Mouse (Mus musculus): Measurements from ENCODE around the gene Nckipsd. TPM values are rescaled to one million over a fixed set of nuclear protein-coding genes. Genes with fewer than 3 reads are reported as not detected.

The Nckipsd gene
- polyA plus RNA-seq, 1 experiment = 3.9 TPM

- Histone ChIP-seq H3K27ac (replicated peaks; ENCODE audit: low read depth, low read length) (no peak overlapping the region), H3K4me1 (ENCODE audit: control insufficient read depth, insufficient read depth, insufficient read length, low read length) (no peaks in the 10 kb centered on the region), H3K4me3 (ENCODE audit: insufficient read depth, low read depth, low read length) (no peak overlapping the region)
Observed at GRCm38 (mm10) chr9:108819495-108819894, 11.3 kb downstream of the Nckipsd start.

GRCm38 (mm10) chr9:108820077-108820476 lies 11.9 kb downstream of the Nckipsd start:
- H3K27ac ChIP-seq (replicated peaks; ENCODE audit: low read depth, low read length) = no peak overlapping the region
- no peak overlapping the region for H3K4me3 ChIP-seq (ENCODE audit: insufficient read depth, low read depth, low read length)
- H3K4me1 ChIP-seq (ENCODE audit: control insufficient read depth, insufficient read depth, insufficient read length, low read length) = no peaks in the 10 kb centered on the region

GRCm38 (mm10) chr9:108824144-108824685 lies 16.0 kb downstream of the Nckipsd start:
- Histone ChIP-seq H3K4me3 (ENCODE audit: insufficient read depth, low read depth, low read length) (no peak overlapping the region), H3K27ac (replicated peaks; ENCODE audit: low read depth, low read length) (no peak overlapping the region), H3K4me1 (ENCODE audit: control insufficient read depth, insufficient read depth, insufficient read length, low read length) (no peaks in the 10 kb centered on the region)

- Histone ChIP-seq H3K4me3 (ENCODE audit: insufficient read depth, low read depth, low read length) (no peak overlapping the region), H3K27ac (replicated peaks; ENCODE audit: low read depth, low read length) (no peak overlapping the region)
Observed at GRCm38 (mm10) chr9:108824755-108825413, 16.7 kb downstream of the Nckipsd start.

GRCm38 (mm10) chr9:108825820-108826699 lies 17.9 kb downstream of the Nckipsd start, which contains the start of gene Celsr3:
Gene Celsr3 (plus strand): TSS chr9:108826320.
- no peaks in the 10 kb centered on the region for H3K4me1 ChIP-seq (ENCODE audit: control insufficient read depth, insufficient read depth, insufficient read length, low read length)

More at GRCm38 (mm10) chr9:108824755-108825413, 16.7 kb downstream of the Nckipsd start:
- no peaks in the 10 kb centered on the region for H3K4me1 ChIP-seq (ENCODE audit: control insufficient read depth, insufficient read depth, insufficient read length, low read length)

GRCm38 (mm10) chr9:108826700-108827340 lies 18.7 kb downstream of the Nckipsd start:
- no peak overlapping the region for H3K27ac ChIP-seq (replicated peaks; ENCODE audit: low read depth, low read length)

More at GRCm38 (mm10) chr9:108825820-108826699, 17.9 kb downstream of the Nckipsd start, which contains the start of gene Celsr3:
- H3K27ac ChIP-seq (replicated peaks; ENCODE audit: low read depth, low read length) = no peak within 1 kb of the TSS
- peak within 1 kb of the TSS; percentile 31 for H3K4me3 ChIP-seq (ENCODE audit: insufficient read depth, low read depth, low read length)

GRCm38 (mm10) chr9:108827454-108827853 lies 19.3 kb downstream of the Nckipsd start:
- Histone ChIP-seq H3K4me1 (ENCODE audit: control insufficient read depth, insufficient read depth, insufficient read length, low read length) (peaks cover 5% of the 10 kb centered on the region; the same call in 1 of the 2 replicates), H3K27ac (replicated peaks; ENCODE audit: low read depth, low read length) (no peak overlapping the region), H3K4me3 (ENCODE audit: insufficient read depth, low read depth, low read length) (no peak overlapping the region)

More at GRCm38 (mm10) chr9:108826700-108827340, 18.7 kb downstream of the Nckipsd start:
- H3K4me1 ChIP-seq (ENCODE audit: control insufficient read depth, insufficient read depth, insufficient read length, low read length) = peaks cover 4% of the 10 kb centered on the region; the same call in 1 of the 2 replicates
- H3K4me3 ChIP-seq (ENCODE audit: insufficient read depth, low read depth, low read length) = peak overlapping the region; percentile 31

GRCm38 (mm10) chr9:108827906-108828305 lies 19.7 kb downstream of the Nckipsd start:
- no peak overlapping the region for H3K4me3 ChIP-seq (ENCODE audit: insufficient read depth, low read depth, low read length)
- H3K4me1 ChIP-seq (ENCODE audit: control insufficient read depth, insufficient read depth, insufficient read length, low read length) = peaks cover 5% of the 10 kb centered on the region; the same call in 1 of the 2 replicates
- no peak overlapping the region for H3K27ac ChIP-seq (replicated peaks; ENCODE audit: low read depth, low read length)

GRCm38 (mm10) chr9:108831637-108832036 lies 23.5 kb downstream of the Nckipsd start:
- Histone ChIP-seq H3K4me1 (ENCODE audit: control insufficient read depth, insufficient read depth, insufficient read length, low read length) (peaks cover 5% of the 10 kb centered on the region; the same call in 1 of the 2 replicates), H3K27ac (replicated peaks; ENCODE audit: low read depth, low read length) (no peak overlapping the region), H3K4me3 (ENCODE audit: insufficient read depth, low read depth, low read length) (peak overlapping the region; percentile 47)

GRCm38 (mm10) chr9:108832390-108833108 lies 24.4 kb downstream of the Nckipsd start:
- H3K4me1 ChIP-seq (ENCODE audit: control insufficient read depth, insufficient read depth, insufficient read length, low read length) = peaks cover 5% of the 10 kb centered on the region; the same call in 1 of the 2 replicates
- no peak overlapping the region for H3K27ac ChIP-seq (replicated peaks; ENCODE audit: low read depth, low read length)
- H3K4me3 ChIP-seq (ENCODE audit: insufficient read depth, low read depth, low read length) = peak overlapping the region; percentile 47

- Histone ChIP-seq H3K27ac (replicated peaks; ENCODE audit: low read depth, low read length) (no peak overlapping the region), H3K4me1 (ENCODE audit: control insufficient read depth, insufficient read depth, insufficient read length, low read length) (peaks cover 9% of the 10 kb centered on the region), H3K4me3 (ENCODE audit: insufficient read depth, low read depth, low read length) (no peak overlapping the region)
Observed at GRCm38 (mm10) chr9:108842989-108843388, 34.8 kb downstream of the Nckipsd start.

- Histone ChIP-seq H3K4me3 (ENCODE audit: insufficient read depth, low read depth, low read length) (no peak overlapping the region), H3K4me1 (ENCODE audit: control insufficient read depth, insufficient read depth, insufficient read length, low read length) (peaks cover 20% of the 10 kb centered on the region), H3K27ac (replicated peaks; ENCODE audit: low read depth, low read length) (no peak overlapping the region)
Observed at GRCm38 (mm10) chr9:108845390-108845789, 37.2 kb downstream of the Nckipsd start.

GRCm38 (mm10) chr9:108847374-108847773 lies 39.2 kb downstream of the Nckipsd start:
- H3K4me3 ChIP-seq (ENCODE audit: insufficient read depth, low read depth, low read length) = no peak overlapping the region
- no peak overlapping the region for H3K27ac ChIP-seq (replicated peaks; ENCODE audit: low read depth, low read length)

GRCm38 (mm10) chr9:108848419-108848818 lies 40.3 kb downstream of the Nckipsd start:
- peaks cover 24% of the 10 kb centered on the region for H3K4me1 ChIP-seq (ENCODE audit: control insufficient read depth, insufficient read depth, insufficient read length, low read length)
- H3K4me3 ChIP-seq (ENCODE audit: insufficient read depth, low read depth, low read length) = no peak overlapping the region
- no peak overlapping the region for H3K27ac ChIP-seq (replicated peaks; ENCODE audit: low read depth, low read length)

More at GRCm38 (mm10) chr9:108847374-108847773, 39.2 kb downstream of the Nckipsd start:
- H3K4me1 ChIP-seq (ENCODE audit: control insufficient read depth, insufficient read depth, insufficient read length, low read length) = peaks cover 21% of the 10 kb centered on the region

All from brown adipose tissue, adult 24 weeks (tissue).